Mouse (Mus musculus): ENCODE data around the gene Cdh4.

DNA sequence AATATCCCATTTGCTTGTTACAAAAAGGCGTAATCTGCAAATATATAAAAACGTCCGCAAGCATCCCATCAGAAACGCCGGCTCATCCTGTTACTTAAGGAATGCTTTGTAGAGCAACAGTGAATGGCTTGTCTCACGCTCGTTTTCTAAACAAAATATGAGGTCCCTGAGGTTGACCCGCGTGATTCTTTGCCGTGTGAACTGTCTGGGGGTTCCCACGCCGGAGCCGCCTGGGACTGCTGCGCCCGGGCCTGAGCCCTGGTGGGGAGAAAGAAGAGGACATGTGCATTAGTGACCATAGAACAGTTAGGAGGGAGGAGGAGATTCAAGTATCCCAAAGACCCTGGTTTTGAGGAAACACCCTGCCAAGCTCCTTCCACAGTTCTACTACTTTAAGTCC, 471.1 kb downstream of the Cdh4 start:
- TF ChIP-seq CTCF (IDR thresholded peaks at IDR 0.05; ENCODE audit: borderline replicate concordance, extremely low read depth, insufficient read depth, insufficient read length) (no peak), POLR2A (IDR thresholded peaks at IDR 0.05; ENCODE audit: borderline replicate concordance, extremely low read depth, insufficient read depth, insufficient read length, poor library complexity, severe bottlenecking) (no peak)

Data from brain, embryonic 14.5 days (tissue).